Mouse (Mus musculus) heart, adult 9 months (tissue): ENCODE data around the gene Psapl1.
"Not testable (repeated sequence)": the region's sequence is repeated elsewhere in the genome, so short reads cannot be mapped to it uniquely, and the experiment has no call there.

ENCODE experiments used
- DNase-seq, 2 experiments: peaks; one replicate each; pipeline ENCODE4 v3.0.0; 2022; ENCODE audit warnings: low spot score in 2 of 2

The Psapl1 gene

DNA sequence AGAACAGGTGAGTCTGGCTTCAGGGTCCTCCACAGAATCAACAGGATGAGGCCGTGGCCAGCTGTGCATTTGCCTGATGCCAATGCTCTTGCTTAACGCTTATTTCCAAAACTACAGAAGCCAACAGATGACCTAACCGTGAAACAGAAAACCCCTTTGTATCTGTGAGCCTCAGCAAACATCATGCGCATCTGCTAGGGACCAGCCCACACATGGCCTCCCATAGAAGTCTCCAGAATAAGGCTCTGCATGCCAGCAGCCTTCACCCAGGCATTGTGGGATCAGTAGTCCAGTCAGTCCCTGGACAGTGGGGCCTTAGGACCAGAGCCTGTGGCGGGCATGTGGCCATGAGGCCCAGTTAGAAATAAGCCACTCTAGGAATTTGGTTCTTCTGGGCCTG lies 400 bp upstream of the Psapl1 start:
- DNase-seq, result no peak

DNA sequence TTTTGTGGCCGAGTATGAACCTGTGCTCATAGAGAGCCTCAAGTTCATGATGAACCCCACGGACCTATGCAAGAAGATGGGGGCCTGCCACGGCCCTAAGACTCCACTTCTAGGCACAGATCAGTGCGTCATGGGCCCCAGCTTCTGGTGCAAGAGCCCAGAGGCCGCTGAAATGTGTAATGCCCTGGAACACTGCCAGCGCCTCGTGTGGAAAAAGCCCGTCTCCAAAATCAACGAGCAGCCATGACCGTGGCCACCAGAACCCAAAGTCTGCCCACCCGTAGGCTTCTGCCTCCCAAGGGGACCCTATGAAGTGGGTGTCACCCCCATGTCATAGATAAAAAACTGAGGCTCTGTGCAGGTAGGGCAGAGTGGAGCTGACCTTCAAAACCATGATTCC lies 1.6 kb downstream of the Psapl1 start:
- no peak for DNase-seq

DNA sequence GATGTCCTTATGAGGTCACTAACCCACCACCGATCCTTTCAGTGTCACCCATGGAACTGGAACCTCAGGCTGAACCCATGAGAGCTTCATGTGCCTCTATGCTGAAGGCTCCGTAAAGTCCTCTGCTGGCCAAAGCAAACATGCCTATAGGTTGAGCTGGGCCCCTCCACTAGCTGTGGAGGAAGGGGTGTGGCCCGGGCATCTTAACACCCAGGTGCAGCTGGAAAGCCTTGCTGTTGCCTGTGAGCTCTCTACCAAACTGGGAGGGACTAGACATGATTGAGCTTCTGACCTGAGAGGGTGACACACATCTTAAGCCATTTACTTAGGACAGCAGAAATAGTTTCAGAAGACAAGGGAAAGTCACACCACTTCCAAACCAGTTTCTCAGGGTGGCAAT lies 5.0 kb downstream of the Psapl1 start:
- DNase-seq, result no peak

DNA sequence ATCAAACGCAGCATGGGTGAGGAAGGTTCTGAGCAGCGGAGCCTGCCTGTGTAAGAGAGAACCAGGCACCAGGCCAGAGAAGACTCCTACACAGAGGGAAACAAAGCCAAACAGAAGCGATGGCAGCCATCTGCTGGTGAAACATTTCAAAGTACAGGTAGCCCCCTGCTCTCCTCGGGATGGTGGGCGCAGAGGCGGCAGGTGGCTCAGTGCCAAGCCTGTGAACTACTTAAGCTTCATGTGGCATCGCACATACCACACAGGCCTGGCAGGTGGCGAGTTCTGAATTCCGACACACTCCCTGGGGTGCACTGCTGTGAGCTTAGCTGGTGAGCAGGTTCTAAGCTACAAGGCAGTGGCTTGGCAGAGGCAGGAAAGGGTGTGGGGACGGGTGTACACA lies 9.5 kb downstream of the Psapl1 start:
- DNase-seq, result no peak

DNA sequence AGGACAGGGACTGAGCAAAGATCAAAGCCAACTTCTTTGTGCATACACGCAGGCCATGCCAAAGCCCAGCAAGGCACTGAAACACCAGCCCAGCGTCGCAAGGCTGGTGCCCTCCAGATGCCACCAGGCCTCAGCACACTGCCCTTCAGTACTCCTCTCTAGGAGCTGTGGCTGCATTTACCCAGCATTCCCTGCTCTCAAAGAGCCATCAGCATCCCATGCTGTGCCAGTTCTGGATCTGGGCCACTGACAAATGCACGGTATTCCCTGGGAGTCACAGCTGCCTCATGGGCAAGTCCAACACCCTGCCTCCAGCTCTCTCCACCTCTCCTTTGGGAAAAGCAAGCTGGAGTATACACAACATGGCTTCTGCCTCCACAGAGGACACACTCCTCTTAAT lies 16.3 kb downstream of the Psapl1 start:
- no peak for DNase-seq

DNA sequence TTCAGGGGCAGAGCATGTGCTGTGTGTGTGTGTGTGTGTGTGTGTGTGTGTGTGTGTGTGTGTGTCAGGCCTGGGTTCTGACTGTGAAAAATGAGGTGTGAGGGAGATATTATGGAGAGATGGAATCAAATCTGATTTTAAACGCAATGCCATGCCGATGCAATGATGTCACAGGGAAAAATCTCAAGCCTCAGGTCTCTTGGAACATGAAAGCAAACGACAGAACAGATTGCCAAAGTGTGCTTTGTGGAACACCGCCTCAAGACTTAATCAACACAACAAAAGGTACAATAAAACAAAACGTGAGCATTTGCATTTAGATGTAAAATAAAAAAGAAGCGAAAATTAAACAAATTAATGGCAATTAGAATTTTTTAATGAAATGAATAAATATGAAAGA lies 16.8 kb downstream of the Psapl1 start:
- no peak for DNase-seq

DNA sequence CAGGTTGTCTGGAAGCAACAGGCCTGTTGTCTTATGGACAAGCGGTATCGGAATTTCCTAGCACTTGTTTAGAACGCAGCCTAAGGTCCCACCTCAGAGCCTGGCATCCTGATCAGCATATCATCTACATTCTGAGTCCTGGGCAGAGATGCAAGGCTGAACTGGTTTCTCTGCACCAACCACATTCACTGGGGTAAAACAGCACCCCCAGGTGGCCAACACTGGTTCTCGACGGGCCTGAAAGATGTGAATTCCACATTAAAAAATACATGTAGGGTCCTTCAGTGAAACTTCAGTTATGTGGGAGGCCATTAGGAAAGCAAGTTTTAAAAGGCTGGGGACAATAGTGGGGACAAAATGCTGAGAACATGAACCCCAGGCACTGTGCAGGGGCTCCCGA lies 20.0 kb downstream of the Psapl1 start:
- DNase-seq, result no peak

DNA sequence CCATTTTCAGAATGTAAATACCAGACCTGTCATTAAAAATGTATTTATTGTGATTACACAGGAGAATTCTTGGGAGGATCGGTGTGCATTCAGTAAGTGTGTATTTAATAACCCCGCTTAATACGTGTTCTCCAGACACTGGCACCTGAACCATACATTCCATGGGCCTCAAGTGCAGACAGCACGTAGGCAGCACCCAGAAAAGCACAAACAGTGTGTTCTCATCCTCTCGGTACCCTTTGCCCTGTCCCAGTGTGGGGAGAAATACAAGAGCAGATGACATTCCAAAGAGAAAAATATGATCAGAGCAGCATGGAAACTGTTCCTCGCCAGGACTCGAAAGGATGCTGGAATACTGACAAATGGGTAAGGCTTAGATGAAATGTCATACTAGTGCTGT lies 22.0 kb downstream of the Psapl1 start:
- no peak for DNase-seq

DNA sequence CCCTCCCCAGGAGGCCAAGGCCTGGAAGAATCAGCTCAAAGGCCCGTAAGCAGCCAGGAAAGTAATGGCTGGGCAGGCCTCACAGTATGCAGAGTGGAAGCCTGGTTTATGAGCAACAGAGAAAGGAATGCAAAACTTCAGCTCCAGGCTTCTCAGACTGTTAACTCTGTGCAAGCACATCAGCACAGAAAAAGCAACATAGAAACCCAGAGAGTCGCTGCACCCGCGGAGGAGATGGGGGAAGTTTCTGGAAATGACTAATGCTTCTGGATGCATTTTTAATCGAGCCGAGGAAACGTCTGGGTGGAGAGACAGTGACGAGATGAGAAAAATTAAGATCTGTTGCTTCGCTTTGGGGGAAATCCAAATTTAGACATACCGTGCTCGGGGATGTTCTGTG lies 22.5 kb downstream of the Psapl1 start:
- no peak for DNase-seq

DNA sequence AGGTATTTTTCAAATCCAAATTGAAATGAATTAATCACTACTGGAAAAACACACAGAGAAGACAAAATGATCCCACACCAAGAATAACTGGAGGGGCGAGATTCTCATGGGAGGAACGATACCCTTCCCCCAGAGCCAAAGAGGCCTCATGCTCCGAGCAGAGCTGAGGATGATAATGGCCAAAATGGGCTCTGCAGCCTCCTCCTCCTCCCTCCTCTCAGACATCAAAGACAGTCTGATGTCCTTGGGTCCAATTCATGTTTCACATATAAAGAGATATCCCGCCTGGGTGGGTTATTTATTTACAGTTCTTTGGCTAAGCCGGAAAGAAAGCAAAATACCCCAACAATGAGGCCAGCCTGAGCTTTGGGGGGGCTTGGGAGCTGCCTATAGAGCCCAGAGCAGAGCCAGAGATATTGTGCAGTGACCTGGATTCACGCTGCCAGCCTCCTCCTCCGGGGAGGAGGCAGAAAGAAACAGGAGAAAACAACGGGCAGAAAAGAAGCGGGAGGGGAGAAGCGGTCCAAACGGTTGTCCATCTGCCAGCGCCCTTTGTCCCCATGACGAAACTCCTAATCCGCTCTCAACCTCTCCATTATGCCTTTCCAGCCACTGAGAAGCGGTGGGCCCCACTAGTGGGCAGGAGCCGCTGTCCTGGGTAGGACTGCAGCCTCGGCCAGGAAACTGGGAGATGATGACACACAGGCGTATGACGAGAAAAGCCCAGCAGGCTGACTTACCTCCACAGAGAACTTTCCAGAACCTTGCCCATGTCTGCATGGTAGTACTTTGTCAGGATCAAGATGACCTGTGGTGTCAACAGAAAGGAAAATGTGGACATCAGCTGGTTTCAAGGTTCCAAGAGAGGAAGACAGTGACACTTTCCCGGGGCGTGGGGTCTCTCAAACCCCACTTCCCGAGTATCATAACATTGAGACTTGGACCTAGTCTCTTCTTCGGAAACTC lies 24.9 kb downstream of the Psapl1 start:
- no peak for DNase-seq

DNA sequence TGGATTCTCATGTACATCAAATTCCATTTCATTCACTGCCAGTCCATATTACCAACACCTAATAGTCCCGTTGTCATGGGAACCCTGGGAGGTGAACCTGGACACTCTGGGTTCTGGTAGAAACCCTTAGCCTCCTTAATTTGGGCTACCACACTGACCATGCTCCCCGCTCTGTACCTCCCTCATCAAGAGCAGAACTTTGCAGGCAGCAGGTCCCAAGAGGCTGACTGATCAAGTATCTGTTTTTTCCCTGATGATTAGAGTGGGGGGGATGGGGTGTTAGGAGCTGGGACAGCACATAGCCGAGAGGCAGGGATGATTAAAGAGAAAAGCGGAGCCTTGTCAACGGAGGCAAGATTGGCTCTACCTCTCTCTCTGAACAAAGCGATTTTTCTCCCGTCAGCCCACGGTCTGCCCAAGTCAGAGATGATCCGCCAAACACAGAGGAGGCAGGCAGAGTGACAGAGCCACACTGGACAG lies 26.5 kb downstream of the Psapl1 start:
- DNase-seq, result no peak

DNA sequence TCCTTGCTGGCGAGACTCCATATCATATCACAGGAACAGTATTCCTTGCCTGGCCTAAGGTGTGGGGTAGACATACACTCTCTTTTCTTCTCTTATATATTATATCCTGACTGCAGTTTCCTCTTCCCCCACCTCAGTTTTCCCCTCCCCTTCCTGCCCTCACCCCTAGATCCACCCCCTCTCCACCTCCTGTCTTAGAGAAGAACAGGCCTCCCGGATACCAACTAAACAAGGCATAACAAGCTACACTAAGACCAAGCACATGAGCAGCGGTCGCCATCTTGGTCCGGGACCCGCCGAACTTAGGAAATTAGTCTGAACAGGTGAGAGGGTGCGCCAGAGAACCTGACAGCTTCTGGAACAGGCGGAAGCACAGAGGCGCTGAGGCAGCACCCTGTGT lies 33.7 kb downstream of the Psapl1 start:
- not testable (repeated sequence) for DNase-seq

DNA sequence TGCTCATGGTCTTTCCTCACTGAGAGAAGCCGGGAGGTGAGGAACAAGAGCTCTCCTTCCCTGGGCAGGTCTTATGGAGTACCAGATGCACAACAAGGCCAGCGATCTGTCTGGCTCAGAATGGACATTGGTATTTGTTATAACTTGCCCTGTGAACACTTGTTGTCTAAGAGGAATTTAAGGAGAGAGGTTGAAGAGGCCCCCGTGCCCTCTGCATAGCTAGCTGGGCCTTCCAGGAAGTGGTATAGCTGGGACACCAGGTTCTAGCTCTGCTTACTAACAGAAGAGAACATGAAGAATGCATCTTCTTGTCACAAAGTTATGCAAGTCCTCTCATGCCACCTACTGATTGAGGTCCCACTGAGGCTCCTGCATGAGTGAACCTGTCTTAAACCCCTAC lies 44.2 kb downstream of the Psapl1 start:
- DNase-seq, result no peak

DNA sequence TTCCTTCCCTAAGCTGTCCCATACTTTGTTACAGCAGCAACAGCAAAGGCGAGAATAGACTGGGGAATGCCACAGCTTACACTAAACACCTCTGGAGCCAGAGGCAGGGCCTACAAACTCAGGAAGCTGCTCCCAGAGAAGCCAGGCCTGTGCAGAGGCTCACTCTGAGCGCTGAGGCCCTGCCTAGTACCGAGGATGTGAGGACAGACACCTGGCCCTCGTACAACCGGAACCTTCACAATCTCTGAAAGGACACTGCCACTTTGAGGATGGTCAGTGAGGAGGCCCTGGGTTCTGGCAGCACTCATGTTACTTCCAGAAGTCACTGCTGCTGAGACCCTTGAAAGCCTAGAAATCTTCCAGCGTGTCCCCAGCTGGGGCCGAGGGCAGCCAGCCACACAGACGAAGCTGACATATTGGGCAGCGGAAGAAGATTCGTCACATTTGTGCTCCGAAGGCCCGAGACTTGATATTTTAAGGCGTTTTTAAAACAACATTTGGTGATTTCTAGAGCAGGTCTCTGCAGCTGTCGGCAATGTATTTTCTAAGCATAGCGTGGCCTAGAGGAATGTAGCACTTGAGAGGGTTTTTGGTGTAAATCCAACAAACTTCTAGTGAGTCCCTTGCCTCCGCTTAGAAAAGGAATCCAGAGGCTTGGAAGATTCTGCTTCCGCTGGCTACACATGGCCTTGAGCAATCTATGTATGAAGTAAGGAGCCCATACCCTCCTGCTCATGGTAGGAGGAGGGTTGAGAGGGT lies 49.1 kb downstream of the Psapl1 start:
- no peak for DNase-seq

DNA sequence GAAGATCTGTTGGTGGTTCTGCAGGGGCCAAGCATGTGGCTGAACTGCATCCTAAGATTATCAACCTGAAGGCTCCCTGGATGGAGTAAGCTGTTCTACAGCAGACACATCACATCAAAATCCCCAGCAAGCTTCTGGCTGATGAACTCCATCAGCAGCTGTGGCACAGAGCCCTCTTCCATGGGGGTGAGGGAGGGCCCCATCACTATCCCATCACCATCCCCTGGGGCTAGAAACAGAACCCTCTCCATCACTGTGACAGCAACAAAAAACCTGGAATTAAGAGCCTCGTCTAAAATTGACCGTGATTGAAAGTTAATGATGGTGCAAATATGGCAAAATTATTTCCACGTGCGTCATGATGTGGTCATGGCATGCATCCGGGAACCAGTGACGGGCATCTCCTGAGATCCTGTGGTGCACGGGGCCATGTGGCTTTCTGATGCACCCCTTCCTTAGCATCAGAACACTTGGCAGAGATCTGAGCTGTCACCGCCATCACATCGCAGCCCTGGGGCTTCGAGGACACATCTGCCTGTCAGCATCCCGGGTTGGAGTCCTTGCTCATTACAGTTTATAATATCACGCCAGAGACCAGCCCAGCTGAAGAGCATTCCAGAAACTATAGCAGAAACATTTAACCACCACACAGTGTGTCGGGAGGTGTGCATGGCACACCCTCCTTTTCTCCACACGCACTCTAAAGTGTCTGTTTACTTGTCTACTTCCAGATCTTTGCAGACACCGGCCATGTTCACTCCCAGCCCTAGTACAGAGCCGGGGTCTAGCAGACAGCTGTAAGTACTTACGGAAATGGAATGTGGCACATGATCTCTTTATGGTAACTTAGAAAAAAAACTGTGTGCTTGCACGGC lies 51.1 kb downstream of the Psapl1 start:
- DNase-seq, result no peak
